Mouse (Mus musculus): ENCODE measurements around the gene Iffo2. TPM values are rescaled to one million over a fixed set of nuclear protein-coding genes. Genes with fewer than 3 reads are reported as not detected.

Gene Iffo2
- polyA plus RNA-seq, 1 experiment from 2014 or later, result 4.2 TPM

GRCm38 (mm10) chr4:139501702-139502101 lies 28.6 kb upstream of the Iffo2 start:
- 83% methylated on average over 6 of the region's 6 CpGs for WGBS
- no peak for ATAC-seq (ENCODE audit: low FRiP score, low read depth)
- H3K9me3 ChIP-seq, result no peaks in the 10 kb centered on the region; the same call in 1 of the 2 replicates

GRCm38 (mm10) chr4:139503919-139504318 lies 26.4 kb upstream of the Iffo2 start:
- H3K36me3 ChIP-seq, result no peaks in the 10 kb centered on the region

More at GRCm38 (mm10) chr4:139501702-139502101, 28.6 kb upstream of the Iffo2 start:
- no peaks in the 10 kb centered on the region for H3K36me3 ChIP-seq
- no peak overlapping the region for H3K27ac ChIP-seq (replicated peaks)
- H3K27me3 ChIP-seq, result no peaks in the 10 kb centered on the region
- H3K9ac ChIP-seq (replicated peaks), result no peak overlapping the region
- H3K4me1 ChIP-seq, result peaks cover 5% of the 10 kb centered on the region
- H3K4me2 ChIP-seq (replicated peaks), result no peak overlapping the region
- H3K4me3 ChIP-seq, result no peak overlapping the region

GRCm38 (mm10) chr4:139505716-139506115 lies 24.6 kb upstream of the Iffo2 start:
- Histone ChIP-seq H3K9ac (replicated peaks) (no peak overlapping the region), H3K36me3 (no peaks in the 10 kb centered on the region), H3K4me3 (no peak overlapping the region), H3K9me3 (no peaks in the 10 kb centered on the region; the same call in 1 of the 2 replicates), H3K4me2 (replicated peaks) (no peak overlapping the region), H3K4me1 (no peaks in the 10 kb centered on the region), H3K27ac (replicated peaks) (no peak overlapping the region), H3K27me3 (no peaks in the 10 kb centered on the region)
- no peak for ATAC-seq (ENCODE audit: low FRiP score, low read depth)
- WGBS, result 74% methylated on average over 4 of the region's 4 CpGs

More at GRCm38 (mm10) chr4:139503919-139504318, 26.4 kb upstream of the Iffo2 start:
- WGBS, result 90% methylated on average over 8 of the region's 8 CpGs
- H3K27ac ChIP-seq (replicated peaks), result no peak overlapping the region
- no peak overlapping the region for H3K4me2 ChIP-seq (replicated peaks)
- no peak overlapping the region for H3K9ac ChIP-seq (replicated peaks)
- ATAC-seq (ENCODE audit: low FRiP score, low read depth), result no peak
- H3K27me3 ChIP-seq, result no peaks in the 10 kb centered on the region
- H3K4me3 ChIP-seq, result no peak overlapping the region
- H3K9me3 ChIP-seq, result no peaks in the 10 kb centered on the region; the same call in 1 of the 2 replicates
- H3K4me1 ChIP-seq, result no peaks in the 10 kb centered on the region

- no peak overlapping the region for H3K9ac ChIP-seq (replicated peaks)
- H3K9me3 ChIP-seq, result no peaks in the 10 kb centered on the region; the same call in 1 of the 2 replicates
- no peaks in the 10 kb centered on the region for H3K36me3 ChIP-seq
- no peak overlapping the region for H3K4me3 ChIP-seq
- WGBS, result 93% methylated on average over 11 of the region's 11 CpGs
- H3K4me1 ChIP-seq, result no peaks in the 10 kb centered on the region
- no peak overlapping the region for H3K4me2 ChIP-seq (replicated peaks)
- H3K27me3 ChIP-seq, result no peaks in the 10 kb centered on the region
- H3K27ac ChIP-seq (replicated peaks), result no peak overlapping the region
- ATAC-seq (ENCODE audit: low FRiP score, low read depth), result no peak
Observed at GRCm38 (mm10) chr4:139506727-139507126, 23.6 kb upstream of the Iffo2 start.

- Histone ChIP-seq H3K9ac (replicated peaks) (no peak overlapping the region), H3K4me3 (no peak overlapping the region), H3K27me3 (no peaks in the 10 kb centered on the region), H3K4me1 (no peaks in the 10 kb centered on the region), H3K36me3 (no peaks in the 10 kb centered on the region), H3K27ac (replicated peaks) (no peak overlapping the region), H3K9me3 (no peaks in the 10 kb centered on the region; the same call in 1 of the 2 replicates), H3K4me2 (replicated peaks) (no peak overlapping the region)
- 94% methylated on average over 2 of the region's 2 CpGs for WGBS
- no peak for ATAC-seq (ENCODE audit: low FRiP score, low read depth)
Observed at GRCm38 (mm10) chr4:139509069-139509468, 21.3 kb upstream of the Iffo2 start.

- H3K4me2 ChIP-seq (replicated peaks), result no peak overlapping the region
- no peaks in the 10 kb centered on the region for H3K36me3 ChIP-seq
- H3K9me3 ChIP-seq, result no peaks in the 10 kb centered on the region
- H3K27ac ChIP-seq (replicated peaks), result no peak overlapping the region
- 79% methylated on average over 2 of the region's 2 CpGs for WGBS
- H3K27me3 ChIP-seq, result no peaks in the 10 kb centered on the region
- H3K4me3 ChIP-seq, result no peak overlapping the region
- H3K9ac ChIP-seq (replicated peaks), result no peak overlapping the region
- no peak for ATAC-seq (ENCODE audit: low FRiP score, low read depth)
- no peaks in the 10 kb centered on the region for H3K4me1 ChIP-seq
Observed at GRCm38 (mm10) chr4:139511557-139511956, 18.8 kb upstream of the Iffo2 start.

GRCm38 (mm10) chr4:139512985-139513384 lies 17.4 kb upstream of the Iffo2 start:
- Histone ChIP-seq H3K4me1 (no peaks in the 10 kb centered on the region), H3K4me3 (no peak overlapping the region), H3K27me3 (no peaks in the 10 kb centered on the region), H3K9ac (replicated peaks) (no peak overlapping the region), H3K36me3 (no peaks in the 10 kb centered on the region), H3K4me2 (replicated peaks) (no peak overlapping the region), H3K9me3 (no peaks in the 10 kb centered on the region), H3K27ac (replicated peaks) (no peak overlapping the region)
- 83% methylated on average over 2 of the region's 2 CpGs for WGBS
- no peak for ATAC-seq (ENCODE audit: low FRiP score, low read depth)

- Histone ChIP-seq H3K27me3 (no peaks in the 10 kb centered on the region), H3K36me3 (no peaks in the 10 kb centered on the region), H3K9me3 (no peaks in the 10 kb centered on the region), H3K4me1 (no peaks in the 10 kb centered on the region), H3K4me3 (no peak overlapping the region), H3K27ac (replicated peaks) (no peak overlapping the region), H3K4me2 (replicated peaks) (no peak overlapping the region), H3K9ac (replicated peaks) (no peak overlapping the region)
- ATAC-seq (ENCODE audit: low FRiP score, low read depth), result no peak
- WGBS, result 74% methylated on average over 6 of the region's 6 CpGs
Observed at GRCm38 (mm10) chr4:139519221-139519620, 11.1 kb upstream of the Iffo2 start.

- ATAC-seq (ENCODE audit: low FRiP score, low read depth), result no peak
- Histone ChIP-seq H3K9ac (replicated peaks) (no peak overlapping the region), H3K9me3 (no peaks in the 10 kb centered on the region), H3K27ac (replicated peaks) (no peak overlapping the region), H3K4me1 (no peaks in the 10 kb centered on the region), H3K27me3 (no peaks in the 10 kb centered on the region), H3K4me3 (no peak overlapping the region), H3K36me3 (no peaks in the 10 kb centered on the region), H3K4me2 (replicated peaks) (no peak overlapping the region)
- WGBS, result 85% methylated on average over 10 of the region's 10 CpGs
Observed at GRCm38 (mm10) chr4:139521926-139522325, 8.4 kb upstream of the Iffo2 start.

- H3K4me1 ChIP-seq, result no peaks in the 10 kb centered on the region
- no peak overlapping the region for H3K4me2 ChIP-seq (replicated peaks)
- no peak for ATAC-seq (ENCODE audit: low FRiP score, low read depth)
- H3K9ac ChIP-seq (replicated peaks), result no peak overlapping the region
- H3K27ac ChIP-seq (replicated peaks), result no peak overlapping the region
- H3K9me3 ChIP-seq, result no peaks in the 10 kb centered on the region
- H3K36me3 ChIP-seq, result no peaks in the 10 kb centered on the region
- 65% methylated on average over 12 of the region's 12 CpGs for WGBS
- no peak overlapping the region for H3K4me3 ChIP-seq
- no peaks in the 10 kb centered on the region for H3K27me3 ChIP-seq
Observed at GRCm38 (mm10) chr4:139526475-139526874, 3.9 kb upstream of the Iffo2 start.

GRCm38 (mm10) chr4:139532081-139532480 lies 1.7 kb downstream of the Iffo2 start:
- Histone ChIP-seq H3K9ac (replicated peaks) (no peak overlapping the region), H3K27ac (replicated peaks) (no peak overlapping the region), H3K9me3 (no peaks in the 10 kb centered on the region), H3K4me1 (peaks cover 9% of the 10 kb centered on the region), H3K36me3 (no peaks in the 10 kb centered on the region), H3K27me3 (no peaks in the 10 kb centered on the region), H3K4me3 (no peak overlapping the region), H3K4me2 (replicated peaks) (no peak overlapping the region)
- WGBS, result 91% methylated on average over 10 of the region's 10 CpGs
- no peak for ATAC-seq (ENCODE audit: low FRiP score, low read depth)

- no peak overlapping the region for H3K9ac ChIP-seq (replicated peaks)
- no peaks in the 10 kb centered on the region for H3K9me3 ChIP-seq
- H3K4me3 ChIP-seq, result no peak overlapping the region
- peaks cover 9% of the 10 kb centered on the region for H3K4me1 ChIP-seq
- no peak for ATAC-seq (ENCODE audit: low FRiP score, low read depth)
- H3K27ac ChIP-seq (replicated peaks), result no peak overlapping the region
- no peaks in the 10 kb centered on the region for H3K36me3 ChIP-seq
- 20% methylated on average over 12 of the region's 12 CpGs for WGBS
- H3K4me2 ChIP-seq (replicated peaks), result no peak overlapping the region
- no peaks in the 10 kb centered on the region for H3K27me3 ChIP-seq
Observed at GRCm38 (mm10) chr4:139535127-139535695, 4.9 kb downstream of the Iffo2 start.

GRCm38 (mm10) chr4:139535719-139536118 lies 5.4 kb downstream of the Iffo2 start:
- no peak for ATAC-seq (ENCODE audit: low FRiP score, low read depth)
- Histone ChIP-seq H3K36me3 (no peaks in the 10 kb centered on the region), H3K27me3 (no peaks in the 10 kb centered on the region), H3K4me3 (no peak overlapping the region), H3K4me1 (peaks cover 9% of the 10 kb centered on the region), H3K9ac (replicated peaks) (no peak overlapping the region), H3K4me2 (replicated peaks) (no peak overlapping the region), H3K27ac (replicated peaks) (no peak overlapping the region), H3K9me3 (no peaks in the 10 kb centered on the region)
- 46% methylated on average over 7 of the region's 7 CpGs for WGBS
